15 mouse cellular contexts compared by ENCODE assay signal in the genomic region with DNA sequence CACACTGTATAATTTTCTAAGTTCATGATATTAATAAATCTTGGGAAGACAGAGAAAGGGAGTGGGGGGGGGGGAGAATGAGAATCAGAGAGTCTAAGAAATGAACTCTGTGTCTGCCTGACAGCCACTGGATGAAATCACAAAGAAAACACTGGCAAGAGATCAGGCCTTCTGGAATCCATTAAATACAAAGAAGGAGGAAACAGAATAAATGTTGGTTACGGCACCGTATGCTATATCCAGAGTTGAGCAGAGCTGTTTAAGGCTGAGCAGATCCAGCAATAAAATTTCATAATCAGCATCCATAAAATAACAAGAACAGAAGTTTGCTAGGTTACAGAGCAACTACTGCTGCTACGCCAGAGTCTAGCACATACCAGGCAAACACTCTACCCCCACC.
DNase-seq lines count a peak whose midpoint lies in the region; ATAC-seq and TF ChIP-seq lines count a peak whose summit lies in the region.
"Had no signal": no experiment of that assay in that cellular context is flagged by ENCODE, and none has a peak within 500 bp of the region (broad histone marks: within the 10 kb centered on the region; RNA-seq: fewer than 3 reads in every experiment).

No protein-coding gene starts in this region.

- DNase-seq in heart, postnatal 36 days, result no peak
- peak; percentile 11 to 15 for DNase-seq in layer of hippocampus, adult 2 months (ENCODE audit: low spot score in 2 of 2)
- DNase-seq in layer of hippocampus, postnatal 10 days (ENCODE audit: low spot score in 2 of 2), result no peak
- DNase-seq in adipocyte (ENCODE audit: low spot score), result peak; percentile 2
- peak; percentile 3 for DNase-seq in large intestine, adult 2 months (ENCODE audit: low read depth, low spot score)
- DNase-seq: adrenal gland, postnatal 10 days; cerebellum, postnatal 10 days; forebrain, postnatal 0 days; gastrocnemius, postnatal 25 days; kidney, postnatal 36 days; liver, embryonic 13.5 days had no signal

- no peaks in the 10 kb centered on the region for H3K9me3 ChIP-seq in heart, embryonic 16.5 days (replicated peaks; ENCODE audit: control insufficient read depth, low read length)
- H3K9me3 ChIP-seq: liver, embryonic 13.5 days had no signal

- no peaks in the 10 kb centered on the region for H3K4me1 ChIP-seq in heart, embryonic 16.5 days (ENCODE audit: control insufficient read depth, insufficient read depth, low read length)
- H3K4me1 ChIP-seq: liver, embryonic 13.5 days had no signal

- H3K27me3 ChIP-seq in heart, embryonic 16.5 days (ENCODE audit: control insufficient read depth, insufficient read depth, low read length), result no peaks in the 10 kb centered on the region
- H3K27me3 ChIP-seq: liver, embryonic 13.5 days had no signal

- no peak for TF ChIP-seq CTCF in layer of hippocampus, adult 2 months (conservative IDR thresholded peaks at IDR 0.05)

- 72% methylated on average over 3 of the region's 3 CpGs for WGBS in heart, embryonic 16.5 days
- WGBS in large intestine, adult 2 months, result 35% methylated on average over 3 of the region's 3 CpGs

- intact Hi-C loops in heart, postnatal 36 days (cut with DNase I), result no loop called here

- ATAC-seq in heart, embryonic 16.5 days (replicated peaks; ENCODE audit: extremely low read depth, insufficient read depth, low FRiP score), result no peak
- no peak for ATAC-seq in erythroblast, adult 5-6 weeks (replicated peaks; ENCODE audit: low FRiP score, poor library complexity, severe bottlenecking)
- ATAC-seq: forebrain, postnatal 0 days had no signal

- no peak overlapping the region for H3K4me3 ChIP-seq in heart, embryonic 16.5 days (ENCODE audit: low read length)
- no peak overlapping the region for H3K4me3 ChIP-seq in layer of hippocampus, adult 2 months
- H3K4me3 ChIP-seq: erythroblast, embryonic 14.5 days; liver, embryonic 13.5 days had no signal

- H3K27ac ChIP-seq in heart, embryonic 16.5 days (ENCODE audit: low read length), result peak overlapping the region; percentile 7; the same call in 1 of the 2 replicates
- no peak overlapping the region for H3K27ac ChIP-seq in layer of hippocampus, adult 2 months
- H3K27ac ChIP-seq: hindbrain, embryonic 14.5 days; liver, embryonic 13.5 days had no signal

- H3K4me2 ChIP-seq in heart, embryonic 16.5 days (ENCODE audit: low read depth, low read length), result no peak overlapping the region
- H3K4me2 ChIP-seq: hindbrain, embryonic 14.5 days; liver, embryonic 13.5 days had no signal

- no peaks in the 10 kb centered on the region for H3K36me3 ChIP-seq in heart, embryonic 16.5 days (ENCODE audit: control insufficient read depth, insufficient read depth)
- H3K36me3 ChIP-seq: liver, embryonic 13.5 days had no signal

- no peak overlapping the region for H3K9ac ChIP-seq in heart, embryonic 16.5 days (ENCODE audit: low read length)
- H3K9ac ChIP-seq: forebrain, postnatal 0 days; hindbrain, embryonic 14.5 days; liver, embryonic 13.5 days had no signal

Comparison
In these comparisons a context has a peak if more than half of its experiments do, and no peak if none do; other contexts are left out.
1. DNase-seq: peak in layer of hippocampus, adult 2 months (2 of 2), adipocyte (single experiment) and large intestine, adult 2 months (single experiment); none in heart, postnatal 36 days (0 of 2) and layer of hippocampus, postnatal 10 days (0 of 2).